ENCODE assay signal across 11 mouse cellular contexts in genomic region chr17:26422390-26422789, GRCm38 (mm10). TPM values are rescaled to one million over a fixed set of nuclear protein-coding genes. Genes with fewer than 3 reads are reported as not detected.
DNase-seq lines count a peak whose midpoint lies in the region; ATAC-seq lines count a peak whose summit lies in the region.
"Had no signal": no experiment of that assay in that cellular context is flagged by ENCODE, and none has a peak within 500 bp of the region (broad histone marks: within the 10 kb centered on the region; RNA-seq: fewer than 3 reads in every experiment).

No protein-coding gene starts in this region.

- H3K36me3 ChIP-seq in midbrain, embryonic 11.5 days (ENCODE audit: control insufficient read depth, insufficient read depth, low read length), result no peaks in the 10 kb centered on the region
- no peaks in the 10 kb centered on the region for H3K36me3 ChIP-seq in midbrain, embryonic 10.5 days
- H3K36me3 ChIP-seq in stomach, embryonic 16.5 days (ENCODE audit: control insufficient read depth, insufficient read depth, low read length), result no peaks in the 10 kb centered on the region
- no peaks in the 10 kb centered on the region for H3K36me3 ChIP-seq in hindbrain, embryonic 14.5 days (replicated peaks; ENCODE audit: control insufficient read depth, insufficient read depth)
- H3K36me3 ChIP-seq: hindbrain, embryonic 15.5 days; midbrain, embryonic 13.5 days had no signal

- H3K9ac ChIP-seq in midbrain, embryonic 11.5 days (ENCODE audit: low read length), result no peak overlapping the region
- no peak overlapping the region for H3K9ac ChIP-seq in stomach, embryonic 16.5 days (ENCODE audit: low read length)
- H3K9ac ChIP-seq in hindbrain, embryonic 14.5 days, result no peak overlapping the region
- H3K9ac ChIP-seq: hindbrain, embryonic 15.5 days; midbrain, embryonic 13.5 days had no signal

- no peaks in the 10 kb centered on the region for H3K4me1 ChIP-seq in midbrain, embryonic 11.5 days (ENCODE audit: control insufficient read depth, insufficient read depth, low read length)
- H3K4me1 ChIP-seq in midbrain, embryonic 10.5 days, result peaks cover 10% of the 10 kb centered on the region
- peaks cover 20% of the 10 kb centered on the region for H3K4me1 ChIP-seq in stomach, embryonic 16.5 days (ENCODE audit: control insufficient read depth, insufficient read depth, low read length)
- no peaks in the 10 kb centered on the region; the same call in 1 of the 2 replicates for H3K4me1 ChIP-seq in hindbrain, embryonic 14.5 days (replicated peaks; ENCODE audit: control insufficient read depth, insufficient read depth, low read length)

- no peaks in the 10 kb centered on the region for H3K9me3 ChIP-seq in midbrain, embryonic 11.5 days (ENCODE audit: control insufficient read depth, low read length)
- no peaks in the 10 kb centered on the region for H3K9me3 ChIP-seq in midbrain, embryonic 10.5 days (replicated peaks)
- H3K9me3 ChIP-seq in stomach, embryonic 16.5 days (replicated peaks; ENCODE audit: control insufficient read depth, low read length), result no peaks in the 10 kb centered on the region
- no peaks in the 10 kb centered on the region for H3K9me3 ChIP-seq in hindbrain, embryonic 14.5 days (ENCODE audit: control insufficient read depth, low read length)
- H3K9me3 ChIP-seq: hindbrain, embryonic 15.5 days; midbrain, embryonic 13.5 days had no signal

- no peak overlapping the region for H3K4me2 ChIP-seq in midbrain, embryonic 11.5 days
- H3K4me2 ChIP-seq in stomach, embryonic 16.5 days (ENCODE audit: low read depth, low read length), result no peak overlapping the region
- H3K4me2 ChIP-seq in hindbrain, embryonic 14.5 days (replicated peaks), result no peak overlapping the region
- H3K4me2 ChIP-seq: hindbrain, embryonic 15.5 days; midbrain, embryonic 13.5 days had no signal

- 85% methylated on average over 6 of the region's 6 CpGs for WGBS in midbrain, embryonic 11.5 days
- 83% methylated on average over 6 of the region's 6 CpGs for WGBS in midbrain, embryonic 10.5 days
- 63% methylated on average over 6 of the region's 6 CpGs for WGBS in stomach, embryonic 16.5 days
- 86% methylated on average over 6 of the region's 6 CpGs for WGBS in hindbrain, embryonic 14.5 days

- no peak overlapping the region for H3K27ac ChIP-seq in midbrain, embryonic 11.5 days (ENCODE audit: low read depth, low read length)
- no peak overlapping the region for H3K27ac ChIP-seq in midbrain, embryonic 10.5 days (replicated peaks)
- H3K27ac ChIP-seq in stomach, embryonic 16.5 days (ENCODE audit: low read length), result no peak overlapping the region
- H3K27ac ChIP-seq in hindbrain, embryonic 14.5 days, result no peak overlapping the region
- H3K27ac ChIP-seq: hindbrain, embryonic 15.5 days; midbrain, embryonic 13.5 days had no signal

- DNase-seq in midbrain, embryonic 11.5 days (ENCODE audit: low spot score, missing footprints), result peak; percentile 37
- no peak for DNase-seq in midbrain, embryonic 10.5 days (ENCODE audit: low spot score)
- DNase-seq in kidney, postnatal 25 days, result peak; percentile 94 to 97
- no peak for DNase-seq in hindbrain, embryonic 14.5 days (ENCODE audit: low spot score)
- DNase-seq in spleen, adult 18-20 months, result no peak
- DNase-seq: cerebellum, adult 9-11 months had no signal

- no peak for ATAC-seq in midbrain, embryonic 11.5 days (ENCODE audit: low FRiP score)
- peak; percentile 68 for ATAC-seq in common myeloid progenitor, adult 5-6 weeks (replicated peaks; ENCODE audit: low read depth, poor library complexity, severe bottlenecking)
- peak; percentile 59 for ATAC-seq in stomach, embryonic 16.5 days (ENCODE audit: insufficient read depth, low FRiP score)
- ATAC-seq in hindbrain, embryonic 14.5 days (ENCODE audit: low FRiP score), result no peak
- no peak for ATAC-seq in erythroblast, adult 5-6 weeks (replicated peaks; ENCODE audit: low FRiP score, poor library complexity, severe bottlenecking)
- ATAC-seq: midbrain, embryonic 13.5 days had no signal

- peaks cover 4% of the 10 kb centered on the region for H3K27me3 ChIP-seq in midbrain, embryonic 11.5 days (ENCODE audit: control insufficient read depth, insufficient read depth, low read length)
- H3K27me3 ChIP-seq in midbrain, embryonic 10.5 days (ENCODE audit: low read depth, poor library complexity, severe bottlenecking), result peaks cover 44% of the 10 kb centered on the region
- H3K27me3 ChIP-seq in stomach, embryonic 16.5 days (ENCODE audit: control insufficient read depth, insufficient read depth, low read length), result no peaks in the 10 kb centered on the region
- no peaks in the 10 kb centered on the region for H3K27me3 ChIP-seq in hindbrain, embryonic 14.5 days (ENCODE audit: control insufficient read depth, insufficient read depth, low read length)
- H3K27me3 ChIP-seq: hindbrain, embryonic 15.5 days had no signal

- H3K4me3 ChIP-seq in midbrain, embryonic 11.5 days (ENCODE audit: low read depth, low read length), result no peak overlapping the region
- no peak overlapping the region for H3K4me3 ChIP-seq in midbrain, embryonic 10.5 days
- no peak overlapping the region for H3K4me3 ChIP-seq in stomach, embryonic 16.5 days (replicated peaks; ENCODE audit: low read length)
- no peak overlapping the region for H3K4me3 ChIP-seq in hindbrain, embryonic 14.5 days (replicated peaks; ENCODE audit: low read length)
- H3K4me3 ChIP-seq: hindbrain, embryonic 15.5 days; midbrain, embryonic 13.5 days had no signal

RNA-seq across cellular contexts. Expression of gene Neurl1b, which starts 7.8 kb away (rescaled TPM):
- polyA plus RNA-seq in midbrain, embryonic 11.5 days (2014; fragmentation: Nextera tagmentation; extraction: Ambion mirVana), result 0.18 and 0.46 TPM in 2 replicates
- polyA plus RNA-seq in midbrain, embryonic 10.5 days (2016; fragmentation: Nextera tagmentation; extraction: Ambion mirVana), result 0.16 and 0.19 TPM in 2 replicates
- 2.7 and 8.5 TPM in 2 replicates for total RNA-seq in common myeloid progenitor, adult 5-6 weeks (2017)
- 2.3 and 2.9 TPM in 2 replicates for polyA plus RNA-seq in stomach, embryonic 16.5 days (2015; fragmentation: Nextera tagmentation; extraction: Ambion mirVana)
- polyA plus RNA-seq in hindbrain, embryonic 14.5 days (2014; fragmentation: Nextera tagmentation; extraction: Ambion mirVana), result 1.9 and 2.1 TPM in 2 replicates
- total RNA-seq in erythroblast, adult 5-6 weeks (2015; ENCODE audit: low replicate concordance), result 0.42 and 1.7 TPM in 2 replicates
- total RNA-seq in erythroblast, adult 5-6 weeks (2017; ENCODE audit: low replicate concordance), result 0.14 and 0.77 TPM in 2 replicates

Comparison
In these comparisons a context has a peak if more than half of its experiments do, and no peak if none do; other contexts are left out.
1. DNase-seq: peak in midbrain, embryonic 11.5 days (single experiment) and kidney, postnatal 25 days (2 of 2); none in midbrain, embryonic 10.5 days (single experiment), hindbrain, embryonic 14.5 days (single experiment) and spleen, adult 18-20 months (0 of 2).
2. ATAC-seq: peak in common myeloid progenitor, adult 5-6 weeks (single experiment) and stomach, embryonic 16.5 days (single experiment); none in midbrain, embryonic 11.5 days (single experiment), hindbrain, embryonic 14.5 days (single experiment) and erythroblast, adult 5-6 weeks (single experiment).